8 mouse cellular contexts compared by ENCODE assay signal in the genomic region with DNA sequence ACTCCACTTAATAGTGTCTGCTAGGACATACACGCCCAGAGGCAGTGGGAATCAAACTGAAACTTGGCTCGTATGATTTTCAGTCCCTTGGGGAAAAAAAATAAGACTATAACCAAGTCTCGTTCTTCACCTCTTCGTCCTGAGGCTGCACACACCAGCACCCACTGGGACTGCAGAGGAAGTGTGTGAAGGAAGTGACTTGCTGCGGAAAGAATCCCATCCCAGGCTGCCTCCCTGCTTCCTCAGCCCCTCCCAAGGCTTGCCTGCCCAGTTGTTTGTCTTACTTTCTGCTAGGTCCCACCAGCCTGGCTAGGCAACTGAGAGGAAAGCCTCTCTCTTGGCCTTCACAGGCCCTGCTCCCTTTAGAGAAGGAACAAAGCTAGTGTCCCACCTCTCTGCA. TPM values are rescaled to one million over a fixed set of nuclear protein-coding genes. Genes with fewer than 3 reads are reported as not detected.
DNase-seq lines count a peak whose midpoint lies in the region; TF ChIP-seq lines count a peak whose summit lies in the region.
"Had no signal": no experiment of that assay in that cellular context is flagged by ENCODE, and none has a peak within 500 bp of the region (broad histone marks: within the 10 kb centered on the region; RNA-seq: fewer than 3 reads in every experiment).

No protein-coding gene starts in this region.

- 81% methylated on average over 5 of the region's 5 CpGs for WGBS in cerebellum, adult 2 months

- peak overlapping the region; percentile 98 for H3K27ac ChIP-seq in brown adipose tissue, adult 24 weeks (replicated peaks; ENCODE audit: low read depth, low read length)
- H3K27ac ChIP-seq in cerebellum, adult 2 months (ENCODE audit: insufficient read depth, low read length) = no peak overlapping the region
- H3K27ac ChIP-seq: left cerebral cortex, adult 2 months had no signal

- peak; percentile 73 to 90 for DNase-seq in heart, adult 18-20 months
- peak; percentile 67 for DNase-seq in kidney, adult 9 months
- DNase-seq in lung, postnatal 36 days = peak; percentile 81
- DNase-seq in T-cell, adult 2 months (ENCODE audit: low spot score) = no peak
- no peak for DNase-seq in cerebellum, adult 2 months
- DNase-seq in layer of hippocampus, postnatal 25 days (ENCODE audit: extremely low spot score in 1 of 2, low spot score in 1 of 2) = no peak

- peaks cover 19% of the 10 kb centered on the region for H3K4me1 ChIP-seq in brown adipose tissue, adult 24 weeks (ENCODE audit: control insufficient read depth, insufficient read depth, insufficient read length, low read length)
- peaks cover 9% of the 10 kb centered on the region for H3K4me1 ChIP-seq in cerebellum, adult 2 months (ENCODE audit: control insufficient read depth, insufficient read depth, low read length)

- TF ChIP-seq POLR2A in cerebellum, adult 2 months (IDR thresholded peaks at IDR 0.05; ENCODE audit: borderline replicate concordance, insufficient read depth, low read length) = no peak

- TF ChIP-seq CTCF in cerebellum, adult 2 months (IDR thresholded peaks at IDR 0.05; ENCODE audit: borderline replicate concordance, insufficient read depth, low read depth, low read length) = no peak

- no peak overlapping the region for H3K4me3 ChIP-seq in brown adipose tissue, adult 24 weeks (ENCODE audit: insufficient read depth, low read depth, low read length)
- no peak overlapping the region for H3K4me3 ChIP-seq in cerebellum, adult 2 months (replicated peaks; ENCODE audit: insufficient read depth, low read depth, low read length)
- H3K4me3 ChIP-seq: left cerebral cortex, adult 2 months had no signal

- no peaks in the 10 kb centered on the region for H3K27me3 ChIP-seq in cerebellum, adult 2 months (ENCODE audit: control insufficient read depth, insufficient read depth, low read length)

RNA-seq across cellular contexts. Expression of gene Cpsf3, which starts 20.9 kb away (rescaled TPM):
- 28.3 and 50.8 TPM in 2 replicates for polyA plus RNA-seq in brown adipose tissue, adult 24 weeks (2012; ENCODE audit: insufficient read depth, insufficient read length, missing spikeins)
- 10 to 100 TPM; 34.6 to 38.5 TPM for total RNA-seq in heart, adult 18-20 months (2021)
- polyA plus RNA-seq in cerebellum, adult 2 months (2012; rRNA removed) = 71.4 and 76.3 TPM in 2 replicates
- total RNA-seq in layer of hippocampus, postnatal 25 days (2021) = 10 to 100 TPM; 48.2 to 50.7 TPM

RNA-seq across cellular contexts. Expression of gene Itgb1bp1, which starts 21.8 kb away (rescaled TPM):
- polyA plus RNA-seq in brown adipose tissue, adult 24 weeks (2012; ENCODE audit: insufficient read depth, insufficient read length, missing spikeins) = 47.8 and 56.6 TPM in 2 replicates
- total RNA-seq in heart, adult 18-20 months (2021) = 10 to 100 TPM; 43.3 to 44.6 TPM
- 66.9 and 70.6 TPM in 2 replicates for polyA plus RNA-seq in cerebellum, adult 2 months (2012; rRNA removed)
- total RNA-seq in layer of hippocampus, postnatal 25 days (2021) = 10 to 100 TPM; 44.4 to 48.6 TPM

RNA-seq across cellular contexts. Expression of gene Iah1, which starts 51.9 kb away (rescaled TPM):
- polyA plus RNA-seq in brown adipose tissue, adult 24 weeks (2012; ENCODE audit: insufficient read depth, insufficient read length, missing spikeins) = 84.5 and 100 TPM in 2 replicates
- 10 to 100 TPM; 12.0 to 16.0 TPM for total RNA-seq in heart, adult 18-20 months (2021)
- polyA plus RNA-seq in cerebellum, adult 2 months (2012; rRNA removed) = 36.8 and 37.2 TPM in 2 replicates
- 10 to 100 TPM; 13.5 to 14.3 TPM for total RNA-seq in layer of hippocampus, postnatal 25 days (2021)

Comparison
In these comparisons a context has a peak if more than half of its experiments do, and no peak if none do; other contexts are left out.
1. DNase-seq: peak in heart, adult 18-20 months (2 of 2), kidney, adult 9 months (single experiment) and lung, postnatal 36 days (single experiment); none in T-cell, adult 2 months (single experiment), cerebellum, adult 2 months (0 of 2) and layer of hippocampus, postnatal 25 days (0 of 2).